Mouse (Mus musculus) yolk sac, embryonic 10.5 days (tissue): ENCODE results near the gene Zfp146.
"Not testable (repeated sequence)": the region's sequence is repeated elsewhere in the genome, so short reads cannot be mapped to it uniquely, and the experiment has no call there.

ENCODE experiments used
- DNase-seq: peaks from one replicate; pipeline ENCODE4 v3.0.0-alpha.2; 2017; ENCODE audit warnings: low spot score

Gene Zfp146

GRCm38 (mm10) chr7:30169583-30170282 is at the start of gene Zfp146:
Gene Zfp146 (minus strand): TSS chr7:30169750.
- peak; percentile 95 for DNase-seq

DNA sequence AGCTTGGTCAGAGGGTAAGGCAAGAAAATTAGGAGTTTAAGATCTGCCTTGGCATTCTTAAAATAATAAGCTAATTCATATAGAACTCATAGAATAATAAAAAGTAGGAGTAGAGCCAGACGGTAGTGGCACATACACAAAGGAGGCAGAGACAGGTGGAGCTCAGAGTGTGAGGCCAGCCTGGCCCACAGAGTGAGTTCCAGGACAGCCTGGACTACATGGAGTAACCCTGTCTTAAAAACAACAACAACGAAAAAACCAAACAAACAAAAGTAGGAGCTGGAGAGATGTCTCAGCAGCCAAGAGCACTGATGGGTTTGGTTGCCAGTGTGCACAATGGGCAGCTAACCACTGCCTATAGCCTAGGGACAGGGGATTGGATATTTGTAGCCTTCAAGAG is 47.7 kb upstream of the Zfp146 start:
- DNase-seq: no peak

DNA sequence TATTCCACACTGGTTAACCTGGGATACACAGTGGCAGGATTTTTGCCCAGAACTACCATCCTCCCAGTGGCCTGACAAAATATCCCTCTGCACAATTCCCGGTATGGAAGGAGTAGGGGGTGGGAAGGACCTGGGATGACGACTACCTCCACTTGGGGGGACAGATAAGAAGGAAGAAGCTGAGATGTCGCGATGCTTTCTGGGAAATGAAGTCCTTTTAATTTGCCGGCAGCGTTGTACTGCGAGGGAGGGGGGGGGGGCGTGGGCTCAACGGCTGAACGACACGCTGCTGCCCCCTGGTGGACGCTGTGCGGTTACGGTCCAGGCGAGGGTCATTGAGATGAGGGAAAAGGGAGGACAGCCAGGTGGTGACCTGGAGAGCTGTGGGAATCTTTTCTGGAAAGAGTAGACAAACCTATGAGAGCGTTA is 47.2 kb upstream of the Zfp146 start:
- peak; percentile 79 for DNase-seq

GRCm38 (mm10) chr7:30215875-30216274 is 46.3 kb upstream of the Zfp146 start:
- no peak for DNase-seq

GRCm38 (mm10) chr7:30213881-30214280 is 44.3 kb upstream of the Zfp146 start:
- no peak for DNase-seq

DNA sequence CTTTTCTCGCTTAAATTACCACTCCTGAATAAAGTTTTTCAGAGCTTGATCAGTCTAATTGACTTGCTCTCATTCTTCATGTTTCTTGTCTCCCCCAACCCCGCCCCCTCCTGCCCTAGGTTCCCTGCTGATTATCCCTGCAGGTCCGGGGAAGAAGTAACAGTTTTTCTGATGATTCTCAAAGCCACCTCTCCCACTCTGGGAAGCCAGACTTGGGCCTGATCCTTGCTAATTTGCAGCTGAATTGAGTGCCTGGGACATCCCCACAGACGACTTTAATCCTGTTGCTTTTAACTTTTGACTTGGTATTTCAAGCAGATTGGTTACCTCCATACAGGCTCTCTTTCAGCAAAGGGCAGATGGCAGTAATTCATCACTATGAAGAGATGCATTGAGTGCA is 41.5 kb upstream of the Zfp146 start:
- no peak for DNase-seq

DNA sequence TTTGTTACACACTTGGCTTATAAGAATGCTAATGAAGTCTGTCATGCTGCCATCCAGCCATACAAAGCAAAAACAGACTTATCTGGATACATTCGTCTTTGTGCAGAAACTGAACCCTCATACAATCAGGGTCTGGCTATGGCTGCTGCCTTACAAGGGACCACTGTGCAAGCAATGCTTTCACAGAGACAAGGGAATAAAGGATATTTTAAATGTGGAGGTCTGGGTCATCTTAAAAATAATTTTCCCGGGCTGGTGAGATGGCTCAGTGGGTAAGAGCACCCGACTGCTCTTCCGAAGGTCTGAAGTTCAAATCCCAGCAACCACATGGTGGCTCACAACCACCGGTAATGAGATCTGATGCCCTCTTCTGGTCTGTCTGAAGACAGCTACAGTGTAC is 36.8 kb upstream of the Zfp146 start:
- not testable (repeated sequence) for DNase-seq

DNA sequence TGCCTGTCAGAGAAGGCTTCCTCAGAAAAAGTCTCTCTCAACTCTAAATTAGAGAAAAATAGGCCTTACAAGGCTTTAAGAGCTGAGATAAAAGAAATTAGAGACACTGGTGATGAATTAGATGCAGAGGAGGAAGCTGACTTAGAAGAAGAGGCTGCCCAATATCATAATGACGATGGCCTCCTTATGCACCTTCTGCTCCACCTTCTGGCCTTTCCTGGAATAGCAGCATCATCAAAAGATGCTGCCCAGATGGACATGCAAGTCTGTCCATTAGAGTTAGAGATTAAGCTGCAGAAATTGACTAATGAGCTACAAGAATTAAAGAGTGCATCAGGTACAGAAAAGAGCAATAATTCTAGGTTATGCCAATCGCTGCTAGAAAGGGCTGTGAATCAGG is 35.8 kb upstream of the Zfp146 start:
- no peak for DNase-seq

DNA sequence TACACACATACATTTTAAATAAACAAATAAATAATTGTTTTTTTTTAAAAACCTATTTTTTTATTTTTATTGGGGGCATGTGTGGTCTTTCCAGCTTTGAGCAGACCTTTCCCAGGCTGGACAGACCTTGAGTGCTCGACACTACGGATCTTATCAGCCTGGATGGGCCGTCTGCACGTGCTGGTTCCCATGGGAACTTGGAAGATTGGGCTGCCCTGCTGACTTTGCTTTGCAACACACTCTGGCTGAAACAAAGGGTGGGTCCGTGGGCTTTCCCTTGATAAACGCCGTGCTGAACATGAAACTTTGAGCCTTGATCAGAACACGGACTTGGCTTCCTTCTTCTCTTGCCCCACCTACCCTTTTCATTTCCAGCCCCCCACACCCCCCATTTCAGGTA is 34.8 kb upstream of the Zfp146 start:
- DNase-seq: no peak

- no peak for DNase-seq
These were observed 33.5 kb upstream of the Zfp146 start for GRCm38 (mm10) chr7:30202895-30203690.

DNA sequence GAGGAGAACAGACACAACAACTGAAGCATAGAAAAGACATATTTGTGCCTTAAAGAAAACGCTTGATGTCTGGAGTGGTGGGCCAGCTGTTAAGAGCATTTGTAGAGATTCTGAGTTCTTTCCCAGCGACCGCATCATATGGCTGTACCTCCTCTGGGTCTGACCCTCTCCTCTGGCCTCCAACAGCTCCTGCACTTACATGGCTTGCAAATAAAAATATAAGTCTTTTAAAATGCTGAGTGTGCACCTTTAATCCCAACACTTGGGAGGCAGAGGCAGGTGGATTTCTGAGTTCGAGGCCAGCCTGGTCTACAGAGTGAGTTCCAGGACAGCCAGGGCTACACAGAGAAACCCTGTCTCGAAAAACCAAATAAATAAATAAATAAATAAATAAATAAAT is 31.1 kb upstream of the Zfp146 start:
- DNase-seq: not testable (repeated sequence)

DNA sequence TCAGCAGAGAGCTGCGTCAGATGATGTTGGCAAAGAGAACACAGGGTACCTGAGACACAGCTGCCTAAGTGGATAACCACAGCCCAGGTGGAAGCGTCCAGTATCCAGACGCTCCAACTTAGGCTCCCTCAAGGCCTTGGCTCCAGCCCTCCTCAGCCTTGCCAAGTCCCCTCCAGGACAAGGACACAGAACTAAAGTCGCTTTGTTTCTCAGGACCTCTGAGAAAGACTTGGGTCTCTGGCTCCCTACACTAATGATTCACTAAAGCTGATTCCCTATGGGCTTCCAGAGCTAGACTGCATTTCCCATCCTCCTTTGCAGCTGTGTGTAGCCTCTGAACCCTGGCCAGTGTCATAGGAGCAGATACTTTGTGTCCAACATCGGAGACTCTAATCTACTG is 30.6 kb upstream of the Zfp146 start:
- no peak for DNase-seq

GRCm38 (mm10) chr7:30199498-30200139 is 30.1 kb upstream of the Zfp146 start:
- no peak for DNase-seq

DNA sequence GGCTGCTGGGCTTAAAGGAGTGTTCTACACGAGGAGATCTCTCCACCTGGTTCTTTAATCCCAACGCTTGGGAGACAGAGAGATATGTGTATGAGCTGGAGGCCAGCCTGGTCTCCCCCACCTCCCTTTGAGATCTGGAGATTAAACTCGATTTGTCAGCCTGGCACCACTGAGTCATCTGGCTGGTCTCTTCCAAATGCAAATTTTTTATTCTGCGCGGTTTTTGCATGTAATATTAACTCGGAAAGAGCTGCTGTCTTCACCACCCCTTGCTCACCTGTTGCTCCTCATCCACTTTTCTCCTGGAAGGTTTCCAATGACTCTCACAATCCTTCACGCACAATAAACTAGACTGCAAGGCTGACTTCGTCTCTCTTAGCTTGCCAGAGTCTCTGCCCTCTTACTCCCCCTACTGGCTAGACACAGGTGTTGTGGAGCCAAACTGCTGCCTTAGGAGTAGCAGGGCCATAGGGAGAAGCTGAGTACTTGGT is 29.0 kb upstream of the Zfp146 start, which contains the start of gene Capns1:
Capns1 (minus strand) TSS at position 331 of the 491 bp plus-strand sequence.
- peak; percentile 69 for DNase-seq

DNA sequence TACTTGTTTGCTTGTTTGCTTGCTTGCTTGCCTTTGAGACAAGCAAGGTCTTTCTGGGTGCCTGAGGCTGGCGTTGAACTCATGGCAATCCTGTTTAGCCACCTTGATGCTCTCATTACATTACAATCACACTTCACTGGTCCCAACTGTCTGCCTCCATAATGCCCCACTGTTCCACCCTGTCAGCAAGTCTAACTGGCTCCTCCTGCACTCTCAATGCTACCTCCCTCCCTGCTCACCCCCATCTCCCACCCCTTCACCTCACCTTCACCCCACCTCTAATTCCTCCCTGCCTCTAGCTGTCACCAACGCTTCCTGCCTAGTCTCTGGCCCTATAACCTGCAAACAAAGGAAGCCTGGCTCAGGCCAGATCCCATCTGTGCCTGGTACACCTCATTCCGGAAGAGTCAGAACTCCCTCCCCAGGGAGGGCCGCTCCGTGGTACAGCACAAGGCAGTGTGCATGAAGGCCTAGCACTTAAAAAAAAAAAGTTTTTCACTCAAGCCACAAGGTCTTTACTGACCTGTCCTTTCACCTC is 28.1 kb upstream of the Zfp146 start:
- DNase-seq: no peak

- no peak for DNase-seq
These were observed 26.6 kb upstream of the Zfp146 start for GRCm38 (mm10) chr7:30196171-30196570.

DNA sequence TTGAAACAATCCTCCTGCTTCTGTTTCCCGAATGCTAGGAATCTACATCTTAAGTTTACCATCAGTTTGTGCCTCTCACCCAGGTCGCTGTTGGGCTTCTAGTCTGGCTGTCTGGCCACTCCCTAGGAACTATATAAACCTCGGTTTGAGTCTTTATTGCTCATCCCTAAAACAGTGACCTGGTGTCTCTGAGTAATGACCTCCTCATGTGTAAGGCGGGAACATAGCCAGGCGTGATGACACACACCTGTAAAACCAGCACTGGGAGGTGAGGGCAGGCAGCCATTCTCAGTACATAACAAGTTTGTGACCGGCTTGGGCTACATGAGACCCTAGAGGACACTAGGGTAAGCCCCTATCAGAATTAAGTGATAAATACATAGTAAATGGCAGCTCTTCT is 25.9 kb upstream of the Zfp146 start:
- no peak for DNase-seq

DNA sequence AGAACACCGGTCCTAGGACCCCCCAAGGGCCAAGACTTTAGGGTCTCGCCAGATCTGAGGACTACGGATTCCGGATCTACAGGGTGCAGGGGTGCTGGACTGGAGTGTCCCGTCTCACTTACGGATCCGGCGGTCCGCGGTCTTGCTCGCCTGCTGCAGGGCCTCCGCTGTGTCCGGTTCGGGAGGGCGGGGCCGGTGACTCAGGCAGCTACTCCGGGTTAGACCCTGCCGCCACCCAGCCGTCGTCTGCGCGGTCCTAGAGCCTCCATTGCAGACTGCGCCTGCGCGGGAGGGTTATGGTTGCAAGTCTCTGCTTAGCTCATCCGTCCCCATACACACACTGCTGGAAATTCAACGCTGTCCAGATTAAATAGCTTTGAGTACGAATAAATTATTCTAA is 25.3 kb upstream of the Zfp146 start:
- DNase-seq: peak; percentile 95

- DNase-seq: peak; percentile 31
These were observed 24.7 kb upstream of the Zfp146 start for GRCm38 (mm10) chr7:30194101-30194831.

DNA sequence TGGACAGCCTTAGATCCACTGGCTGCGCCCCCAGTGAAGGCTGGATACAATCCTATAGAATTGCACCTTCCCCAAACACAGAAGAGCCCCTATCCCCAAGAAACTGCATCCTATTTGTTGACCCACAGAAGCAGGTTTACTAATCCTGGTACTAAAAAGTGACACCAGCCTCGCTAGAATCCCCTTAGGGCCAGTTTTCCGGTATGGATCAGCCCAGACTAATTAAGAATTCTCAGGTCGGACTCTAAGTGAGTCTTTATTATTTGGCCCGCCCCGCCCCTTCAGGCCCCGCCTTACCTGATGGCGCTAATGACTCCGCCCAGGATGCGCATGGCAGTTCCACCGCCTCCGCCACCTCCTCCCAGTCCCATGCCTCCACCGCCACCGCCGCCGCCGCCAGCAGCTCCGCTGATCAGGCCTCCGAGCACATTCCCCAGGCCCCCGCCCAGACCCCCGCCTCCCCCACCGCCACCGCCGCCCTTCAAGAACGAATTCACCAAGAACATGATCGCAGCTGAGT is 24.1 kb upstream of the Zfp146 start:
- peak; percentile 89 for DNase-seq

DNA sequence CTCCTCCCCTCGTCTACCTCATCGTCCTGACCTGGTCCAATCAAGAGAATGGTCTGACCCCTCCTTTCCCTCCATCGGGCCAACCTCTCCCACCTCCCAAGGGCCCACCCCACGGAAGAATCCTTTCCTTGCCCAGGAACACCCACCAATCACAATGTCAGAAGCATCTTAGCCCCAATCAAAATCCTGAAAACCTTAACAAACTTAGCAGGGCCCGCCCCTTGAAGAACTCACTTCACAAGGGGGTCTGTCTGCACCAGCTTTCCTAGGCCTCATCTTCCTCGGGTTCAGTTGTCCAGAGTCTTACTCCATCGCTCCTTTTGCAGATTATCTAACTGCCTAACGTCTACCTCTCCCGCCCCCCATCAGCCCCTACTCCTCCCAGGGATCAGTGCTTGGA is 23.5 kb upstream of the Zfp146 start:
- DNase-seq: no peak

- DNase-seq: no peak
These were observed 22.5 kb upstream of the Zfp146 start for GRCm38 (mm10) chr7:30192088-30192487.
